Mouse (Mus musculus) G1E (cell line): Measurements from ENCODE around the gene Enah.

ENCODE experiments used
- CTCF ChIP-seq: IDR thresholded peaks from 2 replicates; pipeline ENCODE4 v1.5.1; 2012; ENCODE audit warnings: low read depth, low read length, inconsistent platforms, mixed read lengths
- GATA1 ChIP-seq: IDR thresholded peaks from 2 replicates; pipeline ENCODE4 v1.6.1; 2012; ENCODE audit warnings: borderline replicate concordance, low read length, inconsistent platforms, mixed read lengths
- GATA2 ChIP-seq: IDR thresholded peaks from 2 replicates; pipeline ENCODE4 v1.6.1; 2012; ENCODE audit warnings: low read depth, low read length, inconsistent platforms, borderline replicate concordance
- POLR2AphosphoS5 ChIP-seq: IDR thresholded peaks from 2 replicates; pipeline ENCODE4 v1.6.1; 2012; ENCODE audit warnings: low read depth, low read length, inconsistent platforms; ENCODE audit not compliant: insufficient replicate concordance
- TAL1 ChIP-seq: conservative IDR thresholded peaks from 2 replicates; pipeline ENCODE4 v1.6.1; 2012; ENCODE audit warnings: low read depth, low read length, inconsistent platforms, mixed read lengths

DNA sequence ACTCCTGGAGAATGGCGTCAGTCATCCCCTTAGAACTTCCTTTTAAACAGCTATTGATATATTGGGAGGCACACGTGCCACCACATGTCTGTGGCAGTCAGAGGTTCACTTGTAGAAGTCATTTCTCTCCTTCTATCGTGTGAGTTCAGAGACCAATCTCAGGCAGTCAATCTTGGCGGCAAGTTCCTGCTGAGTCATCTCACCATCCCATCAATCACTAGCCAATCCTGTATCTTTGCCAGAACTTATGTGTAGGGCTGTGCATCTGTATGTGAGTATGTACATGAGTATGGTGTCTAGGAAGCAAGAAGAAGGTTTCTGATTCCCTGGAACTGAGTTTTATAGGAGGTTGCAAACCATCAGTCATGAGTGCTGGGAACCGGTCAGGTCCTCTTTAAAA, 40.0 kb upstream of the Enah start:
- TF ChIP-seq POLR2AphosphoS5 (no peak), CTCF (no peak), GATA1 (no peak), TAL1 (no peak), GATA2 (no peak)
